Mouse (Mus musculus): ENCODE results near the gene Kcnq5. TPM values are rescaled to one million over a fixed set of nuclear protein-coding genes. Genes with fewer than 3 reads are reported as not detected.

The Kcnq5 gene
- polyA plus RNA-seq, 1 experiment from 2014 or later, result 4.4 TPM

GRCm38 (mm10) chr1:21431666-21432065, 530.1 kb downstream of the Kcnq5 start:
- WGBS, result 75% methylated on average over 3 of the region's 3 CpGs
- ATAC-seq (ENCODE audit: insufficient number of reproducible peaks, insufficient read depth, low FRiP score, low read depth), result no peak
- no peaks in the 10 kb centered on the region for H3K4me1 ChIP-seq (ENCODE audit: control insufficient read depth in 2 of 2, insufficient read depth in 2 of 2, low read length in 2 of 2)

DNA sequence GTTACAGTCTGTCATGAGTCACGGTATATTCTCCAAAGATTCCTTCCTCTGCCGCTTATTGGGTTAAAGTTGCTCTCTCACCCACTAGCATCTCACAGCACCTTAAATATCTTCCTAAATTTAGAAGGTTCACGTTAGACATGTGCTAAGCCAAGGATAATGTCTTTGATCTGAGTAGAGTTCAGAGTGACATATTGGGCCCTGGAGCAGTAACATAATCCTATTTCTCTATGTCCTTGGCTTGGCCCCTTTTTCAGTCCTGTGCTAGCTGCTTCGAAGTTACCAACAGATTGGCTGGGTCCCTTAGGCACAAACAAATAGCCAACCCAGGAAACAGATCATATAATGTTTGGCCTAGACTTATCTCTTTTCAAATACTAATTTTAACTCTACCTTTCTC, 533.7 kb downstream of the Kcnq5 start:
- no peak for ATAC-seq (ENCODE audit: insufficient number of reproducible peaks, insufficient read depth, low FRiP score, low read depth)
- WGBS, result 74% methylated on average over 4 of the region's 4 CpGs
- no peak overlapping the region for H3K4me3 ChIP-seq (ENCODE audit: control insufficient read depth in 1 of 2, insufficient read depth in 1 of 2, low read depth in 1 of 2, low read length in 2 of 2)

More at GRCm38 (mm10) chr1:21431666-21432065, 530.1 kb downstream of the Kcnq5 start:
- Histone ChIP-seq H3K27me3 (ENCODE audit: control insufficient read depth, insufficient read depth, low read length) (no peaks in the 10 kb centered on the region), H3K4me2 (ENCODE audit: low read length) (no peak overlapping the region), H3K9me3 (ENCODE audit: control insufficient read depth, low read length) (no peaks in the 10 kb centered on the region), H3K4me3 (ENCODE audit: control insufficient read depth in 1 of 2, insufficient read depth in 1 of 2, low read depth in 1 of 2, low read length in 2 of 2) (no peak overlapping the region), H3K9ac (ENCODE audit: low read length) (no peak overlapping the region), H3K36me3 (ENCODE audit: control insufficient read depth, insufficient read depth, low read length) (no peaks in the 10 kb centered on the region), H3K27ac (replicated peaks in 1 of 2; ENCODE audit: control insufficient read depth in 1 of 2, insufficient read depth in 1 of 2, low read depth in 2 of 2, low read length in 2 of 2) (no peak overlapping the region)

GRCm38 (mm10) chr1:21425654-21426053, 536.1 kb downstream of the Kcnq5 start:
- Histone ChIP-seq H3K4me1 (ENCODE audit: control insufficient read depth in 2 of 2, insufficient read depth in 2 of 2, low read length in 2 of 2) (no peaks in the 10 kb centered on the region), H3K4me3 (ENCODE audit: control insufficient read depth in 1 of 2, insufficient read depth in 1 of 2, low read depth in 1 of 2, low read length in 2 of 2) (no peak overlapping the region), H3K27ac (replicated peaks in 1 of 2; ENCODE audit: control insufficient read depth in 1 of 2, insufficient read depth in 1 of 2, low read depth in 2 of 2, low read length in 2 of 2) (no peak overlapping the region), H3K27me3 (ENCODE audit: control insufficient read depth, insufficient read depth, low read length) (no peaks in the 10 kb centered on the region), H3K4me2 (ENCODE audit: low read length) (no peak overlapping the region), H3K36me3 (ENCODE audit: control insufficient read depth, insufficient read depth, low read length) (no peaks in the 10 kb centered on the region), H3K9me3 (ENCODE audit: control insufficient read depth, low read length) (no peaks in the 10 kb centered on the region), H3K9ac (ENCODE audit: low read length) (no peak overlapping the region)
- ATAC-seq (ENCODE audit: insufficient number of reproducible peaks, insufficient read depth, low FRiP score, low read depth), result no peak
- 67% methylated on average over 2 of the region's 2 CpGs for WGBS

More for the DNA sequence above, 533.7 kb downstream of the Kcnq5 start:
- no peak overlapping the region for H3K9ac ChIP-seq (ENCODE audit: low read length)
- no peak overlapping the region for H3K4me2 ChIP-seq (ENCODE audit: low read length)
- H3K4me1 ChIP-seq (ENCODE audit: control insufficient read depth in 2 of 2, insufficient read depth in 2 of 2, low read length in 2 of 2), result no peaks in the 10 kb centered on the region
- H3K36me3 ChIP-seq (ENCODE audit: control insufficient read depth, insufficient read depth, low read length), result no peaks in the 10 kb centered on the region
- H3K9me3 ChIP-seq (ENCODE audit: control insufficient read depth, low read length), result no peaks in the 10 kb centered on the region
- no peaks in the 10 kb centered on the region for H3K27me3 ChIP-seq (ENCODE audit: control insufficient read depth, insufficient read depth, low read length)
- H3K27ac ChIP-seq (replicated peaks in 1 of 2; ENCODE audit: control insufficient read depth in 1 of 2, insufficient read depth in 1 of 2, low read depth in 2 of 2, low read length in 2 of 2), result no peak overlapping the region

- no peak for ATAC-seq (ENCODE audit: insufficient number of reproducible peaks, insufficient read depth, low FRiP score, low read depth)
- Histone ChIP-seq H3K36me3 (ENCODE audit: control insufficient read depth, insufficient read depth, low read length) (no peaks in the 10 kb centered on the region), H3K4me2 (ENCODE audit: low read length) (no peak overlapping the region), H3K27me3 (ENCODE audit: control insufficient read depth, insufficient read depth, low read length) (no peaks in the 10 kb centered on the region), H3K27ac (replicated peaks in 1 of 2; ENCODE audit: control insufficient read depth in 1 of 2, insufficient read depth in 1 of 2, low read depth in 2 of 2, low read length in 2 of 2) (no peak overlapping the region), H3K9me3 (ENCODE audit: control insufficient read depth, low read length) (no peaks in the 10 kb centered on the region), H3K9ac (ENCODE audit: low read length) (no peak overlapping the region), H3K4me3 (ENCODE audit: control insufficient read depth in 1 of 2, insufficient read depth in 1 of 2, low read depth in 1 of 2, low read length in 2 of 2) (no peak overlapping the region), H3K4me1 (ENCODE audit: control insufficient read depth in 2 of 2, insufficient read depth in 2 of 2, low read length in 2 of 2) (peaks cover 2 to 7% of the 10 kb centered on the region in 2 experiments; a peak in 2 of 4 replicates)
These were observed 542.4 kb downstream of the Kcnq5 start for GRCm38 (mm10) chr1:21419370-21419769.

- no peaks in the 10 kb centered on the region for H3K36me3 ChIP-seq (ENCODE audit: control insufficient read depth, insufficient read depth, low read length)
- no peak overlapping the region for H3K27ac ChIP-seq (replicated peaks in 1 of 2; ENCODE audit: control insufficient read depth in 1 of 2, insufficient read depth in 1 of 2, low read depth in 2 of 2, low read length in 2 of 2)
- H3K9ac ChIP-seq (ENCODE audit: low read length), result no peak overlapping the region
- H3K4me3 ChIP-seq (ENCODE audit: control insufficient read depth in 1 of 2, insufficient read depth in 1 of 2, low read depth in 1 of 2, low read length in 2 of 2), result no peak overlapping the region
- no peak for ATAC-seq (ENCODE audit: insufficient number of reproducible peaks, insufficient read depth, low FRiP score, low read depth)
- peaks cover 2 to 7% of the 10 kb centered on the region in 2 experiments; a peak in 2 of 4 replicates for H3K4me1 ChIP-seq (ENCODE audit: control insufficient read depth in 2 of 2, insufficient read depth in 2 of 2, low read length in 2 of 2)
- 92% methylated on average over 2 of the region's 2 CpGs for WGBS
- H3K9me3 ChIP-seq (ENCODE audit: control insufficient read depth, low read length), result no peaks in the 10 kb centered on the region
- H3K27me3 ChIP-seq (ENCODE audit: control insufficient read depth, insufficient read depth, low read length), result no peaks in the 10 kb centered on the region
- no peak overlapping the region for H3K4me2 ChIP-seq (ENCODE audit: low read length)
These were observed 549.6 kb downstream of the Kcnq5 start for GRCm38 (mm10) chr1:21412197-21412555.

DNA sequence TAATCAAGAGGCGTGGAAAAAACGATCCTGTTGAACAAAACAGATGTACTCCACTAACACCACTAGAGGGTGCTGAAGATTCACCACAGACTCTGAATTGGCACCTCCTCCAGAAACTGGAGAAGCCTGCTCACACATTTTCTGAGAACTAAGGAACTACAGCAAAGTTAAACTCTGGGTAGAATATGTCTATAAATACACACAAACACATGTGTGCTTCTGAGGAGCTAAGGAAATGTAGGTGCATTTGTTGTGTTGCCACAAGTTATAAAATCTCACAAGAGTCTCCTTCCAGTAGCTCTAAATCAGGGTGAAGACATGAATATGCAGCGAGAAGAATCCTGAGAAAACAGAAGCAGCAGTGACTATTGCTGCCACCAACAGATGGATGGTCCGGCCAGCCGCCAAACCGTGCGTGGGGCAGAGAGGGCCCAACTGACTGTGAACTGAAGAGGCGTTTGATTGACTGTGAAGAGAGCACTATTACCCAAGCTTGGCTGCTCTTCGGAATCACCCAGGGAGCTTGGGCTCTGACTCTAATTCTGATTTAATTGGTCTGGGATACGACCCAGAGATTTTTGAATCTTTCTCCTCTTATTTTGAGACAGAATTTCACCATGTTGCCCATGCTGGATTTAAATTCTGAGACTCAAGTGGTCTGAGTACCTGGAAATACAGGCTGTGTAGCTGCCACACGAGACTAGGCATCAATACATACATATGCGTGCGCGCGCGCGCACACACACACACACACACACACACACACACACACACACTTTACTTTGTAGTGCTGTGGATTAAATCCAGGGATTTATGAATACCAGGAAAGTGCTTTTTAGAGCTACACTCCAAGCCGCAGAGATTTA, 550.2 kb downstream of the Kcnq5 start:
- WGBS, result 61% methylated on average over 18 of the region's 18 CpGs
- no peak for ATAC-seq (ENCODE audit: insufficient number of reproducible peaks, insufficient read depth, low FRiP score, low read depth)
- H3K36me3 ChIP-seq (ENCODE audit: control insufficient read depth, insufficient read depth, low read length), result no peaks in the 10 kb centered on the region
- H3K4me1 ChIP-seq (ENCODE audit: control insufficient read depth in 2 of 2, insufficient read depth in 2 of 2, low read length in 2 of 2), result peaks cover 2 to 7% of the 10 kb centered on the region in 2 experiments; a peak in 2 of 4 replicates
- no peaks in the 10 kb centered on the region for H3K9me3 ChIP-seq (ENCODE audit: control insufficient read depth, low read length)
- H3K4me3 ChIP-seq (ENCODE audit: control insufficient read depth in 1 of 2, insufficient read depth in 1 of 2, low read depth in 1 of 2, low read length in 2 of 2), result no peak overlapping the region
- H3K27ac ChIP-seq (replicated peaks in 1 of 2; ENCODE audit: control insufficient read depth in 1 of 2, insufficient read depth in 1 of 2, low read depth in 2 of 2, low read length in 2 of 2), result no peak overlapping the region
- no peak overlapping the region for H3K9ac ChIP-seq (ENCODE audit: low read length)
- H3K27me3 ChIP-seq (ENCODE audit: control insufficient read depth, insufficient read depth, low read length), result no peaks in the 10 kb centered on the region
- no peak overlapping the region for H3K4me2 ChIP-seq (ENCODE audit: low read length)

GRCm38 (mm10) chr1:21407266-21407665, 554.5 kb downstream of the Kcnq5 start:
- Histone ChIP-seq H3K9me3 (ENCODE audit: control insufficient read depth, low read length) (no peaks in the 10 kb centered on the region), H3K27ac (replicated peaks in 1 of 2; ENCODE audit: control insufficient read depth in 1 of 2, insufficient read depth in 1 of 2, low read depth in 2 of 2, low read length in 2 of 2) (no peak overlapping the region), H3K27me3 (ENCODE audit: control insufficient read depth, insufficient read depth, low read length) (no peaks in the 10 kb centered on the region), H3K4me3 (ENCODE audit: control insufficient read depth in 1 of 2, insufficient read depth in 1 of 2, low read depth in 1 of 2, low read length in 2 of 2) (no peak overlapping the region), H3K4me2 (ENCODE audit: low read length) (no peak overlapping the region), H3K9ac (ENCODE audit: low read length) (no peak overlapping the region), H3K4me1 (ENCODE audit: control insufficient read depth in 2 of 2, insufficient read depth in 2 of 2, low read length in 2 of 2) (peaks cover 0 to 2% of the 10 kb centered on the region in 2 experiments; a peak in 2 of 4 replicates), H3K36me3 (ENCODE audit: control insufficient read depth, insufficient read depth, low read length) (peaks cover 4% of the 10 kb centered on the region; the same call in 1 of the 2 replicates)
- WGBS, result 89% methylated on average over 2 of the region's 2 CpGs
- ATAC-seq (ENCODE audit: insufficient number of reproducible peaks, insufficient read depth, low FRiP score, low read depth), result no peak
